Mouse (Mus musculus) forebrain, embryonic 16.5 days (tissue): ENCODE results near the gene Tmem50b. TPM values are rescaled to one million over a fixed set of nuclear protein-coding genes. Genes with fewer than 3 reads are reported as not detected.

Source experiments
- ATAC-seq: fragments of 200-750 bp; cut with Nextera tagmentation; 2 replicates; pipeline ENCODE4 v1.8.0; 2017; ENCODE audit warnings: mild to moderate bottlenecking, moderate library complexity
- H3K27ac ChIP-seq: fragments of 300-500 bp; sonication (generic); 2 replicates; pipeline ENCODE4 v1.5.1; 2014; ENCODE audit warnings: low read length, control low read depth
- H3K27me3 ChIP-seq: fragments of 300-500 bp; sonication (generic); replicated peaks from 2 replicates; pipeline ENCODE4 v1.6.1; 2014; ENCODE audit warnings: low read length; ENCODE audit not compliant: control insufficient read depth, insufficient read depth
- H3K36me3 ChIP-seq: fragments of 300-500 bp; sonication (generic); 2 replicates; pipeline ENCODE4 v1.6.1; 2014; ENCODE audit not compliant: control insufficient read depth, insufficient read depth
- H3K4me1 ChIP-seq: fragments of 300-500 bp; sonication (generic); replicated peaks from 2 replicates; pipeline ENCODE4 v1.6.1; 2014; ENCODE audit warnings: low read length; ENCODE audit not compliant: control insufficient read depth, insufficient read depth
- H3K4me2 ChIP-seq: fragments of 300-500 bp; sonication (generic); 2 replicates; pipeline ENCODE4 v1.6.1; 2014; ENCODE audit warnings: mild to moderate bottlenecking, low read length, control low read depth
- H3K4me3 ChIP-seq: fragments of 300-500 bp; sonication (generic); replicated peaks from 2 replicates; pipeline ENCODE4 v1.5.1; 2014; ENCODE audit warnings: mild to moderate bottlenecking, low read length, control low read depth
- H3K9ac ChIP-seq: fragments of 300-500 bp; sonication (generic); replicated peaks from 2 replicates; pipeline ENCODE4 v1.6.1; 2014; ENCODE audit warnings: low read depth, low read length, control low read depth
- H3K9me3 ChIP-seq: fragments of 300-500 bp; sonication (generic); 2 replicates; pipeline ENCODE4 v1.6.1; 2016; ENCODE audit warnings: low read length; ENCODE audit not compliant: control insufficient read depth
- WGBS: fragments of 180-500 bp; shearing (Covaris S2); extraction: QIAGEN DNeasy Blood & Tissue Kit; methylation state at CpG from one replicate; pipeline ENCODE4 v1.1.7; 2014; 5-methylcytosine and 5-hydroxymethylcytosine counted together
- polyA plus RNA-seq: library from polyadenylated mRNA; unstranded; fragments of >200 nt; fragmentation: Nextera tagmentation; extraction: Ambion mirVana; gene quantifications from 2 replicates; pipeline ENCODE4 v1.2.1, GENCODE M21; 2015

The Tmem50b gene
- polyA plus RNA-seq, 1 experiment from 2014 or later: 93.8 TPM

- 46% methylated on average over 5 of the region's 5 CpGs for WGBS
- Histone ChIP-seq H3K27ac (no peak overlapping the region), H3K4me1 (peaks cover 28% of the 10 kb centered on the region), H3K4me2 (peak overlapping the region; percentile 35), H3K9ac (peak overlapping the region; percentile 33; the same call in 1 of the 2 replicates), H3K36me3 (no peaks in the 10 kb centered on the region), H3K27me3 (no peaks in the 10 kb centered on the region), H3K9me3 (no peaks in the 10 kb centered on the region), H3K4me3 (0 out of 2 replicates have a peak overlapping the region, but pooled peaks have one; percentile 7)
- ATAC-seq: no peak
These were observed 48.0 kb downstream of the Tmem50b start for GRCm38 (mm10) chr16:91549616-91550015.

- H3K4me1 ChIP-seq: peaks cover 28% of the 10 kb centered on the region
- no peak overlapping the region for H3K27ac ChIP-seq
- WGBS: 64% methylated on average over 2 of the region's 2 CpGs
- H3K4me3 ChIP-seq: peak overlapping the region; percentile 28
- peak overlapping the region; percentile 0; the same call in 1 of the 2 replicates for H3K9ac ChIP-seq
- no peaks in the 10 kb centered on the region for H3K9me3 ChIP-seq
- H3K27me3 ChIP-seq: no peaks in the 10 kb centered on the region
- no peak for ATAC-seq
- no peaks in the 10 kb centered on the region for H3K36me3 ChIP-seq
- peak overlapping the region; percentile 35 for H3K4me2 ChIP-seq
These were observed 48.6 kb downstream of the Tmem50b start for GRCm38 (mm10) chr16:91548996-91549395.

- H3K9me3 ChIP-seq: no peaks in the 10 kb centered on the region
- no peak overlapping the region for H3K27ac ChIP-seq
- no peak for ATAC-seq
- 45% methylated on average over 5 of the region's 5 CpGs for WGBS
- peaks cover 25% of the 10 kb centered on the region for H3K4me1 ChIP-seq
- H3K36me3 ChIP-seq: no peaks in the 10 kb centered on the region
- H3K27me3 ChIP-seq: no peaks in the 10 kb centered on the region
- H3K4me3 ChIP-seq: peak overlapping the region; percentile 28
- peak overlapping the region; percentile 0; the same call in 1 of the 2 replicates for H3K9ac ChIP-seq
- peak overlapping the region; percentile 35 for H3K4me2 ChIP-seq
These were observed 49.0 kb downstream of the Tmem50b start for GRCm38 (mm10) chr16:91548586-91548985.

GRCm38 (mm10) chr16:91547974-91548373 lies 49.6 kb downstream of the Tmem50b start:
- Histone ChIP-seq H3K4me3 (peak overlapping the region; percentile 89), H3K27me3 (no peaks in the 10 kb centered on the region), H3K36me3 (no peaks in the 10 kb centered on the region), H3K9ac (peak overlapping the region; percentile 96), H3K4me1 (peaks cover 20% of the 10 kb centered on the region), H3K4me2 (peak overlapping the region; percentile 71), H3K27ac (no peak overlapping the region), H3K9me3 (no peaks in the 10 kb centered on the region)
- 58% methylated on average over 5 of the region's 5 CpGs for WGBS
- ATAC-seq: no peak

GRCm38 (mm10) chr16:91546836-91547741 lies 50.5 kb downstream of the Tmem50b start, which contains the start of gene Ifngr2:
Gene Ifngr2 (plus strand): TSS chr16:91547072.
- Histone ChIP-seq H3K4me1 (peaks cover 21% of the 10 kb centered on the region), H3K9me3 (no peaks in the 10 kb centered on the region), H3K4me3 (peak within 1 kb of the TSS; percentile 89), H3K4me2 (peak within 1 kb of the TSS; percentile 71), H3K27ac (0 out of 2 replicates have a peak within 1 kb of the TSS, but pooled peaks have one; percentile 34), H3K27me3 (no peaks in the 10 kb centered on the region), H3K36me3 (no peaks in the 10 kb centered on the region), H3K9ac (peak within 1 kb of the TSS; percentile 96)
- WGBS: 1% methylated on average over 58 of the region's 74 CpGs
- ATAC-seq: peak; percentile 90

GRCm38 (mm10) chr16:91546391-91546835 lies 51.2 kb downstream of the Tmem50b start:
- Histone ChIP-seq H3K4me2 (peak overlapping the region; percentile 71), H3K27ac (no peak overlapping the region), H3K9me3 (no peaks in the 10 kb centered on the region), H3K36me3 (no peaks in the 10 kb centered on the region), H3K27me3 (no peaks in the 10 kb centered on the region), H3K4me3 (peak overlapping the region; percentile 89), H3K9ac (peak overlapping the region; percentile 96), H3K4me1 (peaks cover 26% of the 10 kb centered on the region)
- ATAC-seq: 0 out of 2 replicates have a peak, but pooled peaks have one; percentile 24
- WGBS: 20% methylated on average over 14 of the region's 14 CpGs

- no peak overlapping the region for H3K9ac ChIP-seq
- H3K4me1 ChIP-seq: peaks cover 30% of the 10 kb centered on the region
- no peak for ATAC-seq
- WGBS: 77% methylated on average over 10 of the region's 10 CpGs
- no peak overlapping the region for H3K4me3 ChIP-seq
- H3K4me2 ChIP-seq: no peak overlapping the region
- H3K9me3 ChIP-seq: no peaks in the 10 kb centered on the region
- no peaks in the 10 kb centered on the region for H3K27me3 ChIP-seq
- no peak overlapping the region for H3K27ac ChIP-seq
- H3K36me3 ChIP-seq: no peaks in the 10 kb centered on the region
These were observed 51.9 kb downstream of the Tmem50b start for GRCm38 (mm10) chr16:91545597-91546281.

- H3K4me2 ChIP-seq: no peak overlapping the region
- WGBS: 93% methylated on average over 1 of the region's 1 CpGs
- H3K4me3 ChIP-seq: no peak overlapping the region
These were observed 54.0 kb downstream of the Tmem50b start for GRCm38 (mm10) chr16:91543619-91544018.

GRCm38 (mm10) chr16:91541573-91542081 lies 56.0 kb downstream of the Tmem50b start:
- peaks cover 13% of the 10 kb centered on the region for H3K4me1 ChIP-seq
- WGBS: 22% methylated on average over 10 of the region's 10 CpGs
- ATAC-seq: peak; percentile 86
- peak overlapping the region; percentile 18 for H3K4me3 ChIP-seq
- H3K27me3 ChIP-seq: no peaks in the 10 kb centered on the region
- H3K9me3 ChIP-seq: no peaks in the 10 kb centered on the region
- peak overlapping the region; percentile 18 for H3K4me2 ChIP-seq
- H3K9ac ChIP-seq: peak overlapping the region; percentile 19; the same call in 1 of the 2 replicates
- H3K27ac ChIP-seq: peak overlapping the region; percentile 51
- no peaks in the 10 kb centered on the region for H3K36me3 ChIP-seq

More at GRCm38 (mm10) chr16:91543619-91544018, 54.0 kb downstream of the Tmem50b start:
- Histone ChIP-seq H3K9me3 (no peaks in the 10 kb centered on the region), H3K9ac (no peak overlapping the region), H3K27ac (no peak overlapping the region), H3K27me3 (no peaks in the 10 kb centered on the region), H3K36me3 (no peaks in the 10 kb centered on the region), H3K4me1 (peaks cover 22% of the 10 kb centered on the region)
- ATAC-seq: no peak
